Mouse (Mus musculus): ENCODE measurements at regions not wholly inside any gene's neighbourhood (a gene's known extent, or its start where the extent isn't known, plus 50 kb on each side); places are given as distances from the start of the nearest gene placed in this dataset.

- no peak for DNase-seq (ENCODE audit: extremely low read depth)
- Histone ChIP-seq H3K4me1 (ENCODE audit: control insufficient read depth in 1 of 2, insufficient read depth in 2 of 2) (peaks cover 0 to 3% of the 10 kb centered on the region in 2 experiments; a peak in 1 of 4 replicates), H3K4me3 (replicated peaks in 1 of 3; ENCODE audit: low read depth in 2 of 3, low read length in 2 of 3, poor library complexity in 1 of 3) (no peak overlapping the region), H3K36me3 (replicated peaks in 1 of 2; ENCODE audit: control insufficient read depth in 1 of 2, insufficient read depth in 1 of 2, low read length in 1 of 2) (no peaks in the 10 kb centered on the region), H3K4me2 (ENCODE audit: insufficient read depth, low read depth, poor library complexity, severe bottlenecking) (no peak overlapping the region), H3K79me2 (replicated peaks; ENCODE audit: control insufficient read depth, extremely low read depth, insufficient read depth, poor library complexity, severe bottlenecking) (no peaks in the 10 kb centered on the region), H3K9me3 (replicated peaks; ENCODE audit: low read length) (no peaks in the 10 kb centered on the region), H3K9ac (ENCODE audit: insufficient read depth, low read depth) (no peak overlapping the region), H3K27me3 (replicated peaks) (no peaks in the 10 kb centered on the region), H3K27ac (ENCODE audit: insufficient read depth, low read depth) (no peak overlapping the region)
- in situ Hi-C loops (cut with MboI; ENCODE audit: low pct_ligation_motif_present, low pct_unique_long_range_greater_than_20kb, low sequenced_read_pairs) (no loop called here), dilution Hi-C loops (cut with MboI; ENCODE audit: extremely low pct_ligation_motif_present, extremely low pct_unique_long_range_greater_than_20kb, low sequenced_read_pairs) (no loop called here)
- TF ChIP-seq MAFK (IDR thresholded peaks at IDR 0.05; ENCODE audit: insufficient replicate concordance, low read length): no peak
- no peak for TF ChIP-seq USF2 (conservative IDR thresholded peaks at IDR 0.05; ENCODE audit: low read depth, low read length)
- no peak for TF ChIP-seq RAD21 (IDR thresholded peaks at IDR 0.05; ENCODE audit: low read depth, low read length)
- no peak for TF ChIP-seq HCFC1 (IDR thresholded peaks at IDR 0.05; ENCODE audit: low read depth, low read length)
- no peak for TF ChIP-seq POLR2A (IDR thresholded peaks at IDR 0.05; ENCODE audit: low read depth, low read length)
- no peak for TF ChIP-seq CHD1 (IDR thresholded peaks at IDR 0.05; ENCODE audit: low read depth, low read length)
- no peak for TF ChIP-seq ELF1 (IDR thresholded peaks at IDR 0.05; ENCODE audit: low read depth, low read length)
Measured at GRCm38 (mm10) chr10:108048426-108048825, 113.6 kb upstream of the Ppp1r12a start.

- in situ Hi-C loops (cut with MboI; ENCODE audit: low pct_ligation_motif_present, low pct_unique_long_range_greater_than_20kb, low sequenced_read_pairs) (no loop called here), dilution Hi-C loops (cut with MboI; ENCODE audit: extremely low pct_ligation_motif_present, extremely low pct_unique_long_range_greater_than_20kb, low sequenced_read_pairs) (no loop called here)
- Histone ChIP-seq H3K36me3 (replicated peaks in 1 of 2; ENCODE audit: control insufficient read depth in 1 of 2, insufficient read depth in 1 of 2, low read length in 1 of 2) (no peaks in the 10 kb centered on the region), H3K4me2 (ENCODE audit: insufficient read depth, low read depth, poor library complexity, severe bottlenecking) (no peak overlapping the region), H3K27ac (ENCODE audit: insufficient read depth, low read depth) (no peak overlapping the region), H3K4me1 (ENCODE audit: control insufficient read depth in 1 of 2, insufficient read depth in 2 of 2) (no peaks in the 10 kb centered on the region), H3K9me3 (replicated peaks; ENCODE audit: low read length) (no peaks in the 10 kb centered on the region), H3K4me3 (replicated peaks in 1 of 3; ENCODE audit: low read depth in 2 of 3, low read length in 2 of 3, poor library complexity in 1 of 3) (no peak overlapping the region), H3K27me3 (replicated peaks) (no peaks in the 10 kb centered on the region), H3K9ac (ENCODE audit: insufficient read depth, low read depth) (no peak overlapping the region), H3K79me2 (replicated peaks; ENCODE audit: control insufficient read depth, extremely low read depth, insufficient read depth, poor library complexity, severe bottlenecking) (no peaks in the 10 kb centered on the region)
- DNase-seq (ENCODE audit: extremely low read depth): no peak
- TF ChIP-seq KAT2A (IDR thresholded peaks at IDR 0.05; ENCODE audit: insufficient replicate concordance, low read length) (no peak), E2F4 (IDR thresholded peaks at IDR 0.05; ENCODE audit: insufficient replicate concordance, low read depth, low read length) (no peak), TCF12 (IDR thresholded peaks at IDR 0.05; ENCODE audit: low read depth, low read length) (no peak), SIN3A (IDR thresholded peaks at IDR 0.05; ENCODE audit: low read length) (no peak), UBTF (IDR thresholded peaks at IDR 0.05; ENCODE audit: low read depth, low read length) (no peak), ZNF384 (IDR thresholded peaks at IDR 0.05; ENCODE audit: low read depth, low read length) (no peak)
Measured at GRCm38 (mm10) chr10:108043519-108043918, 118.5 kb upstream of the Ppp1r12a start.

DNA sequence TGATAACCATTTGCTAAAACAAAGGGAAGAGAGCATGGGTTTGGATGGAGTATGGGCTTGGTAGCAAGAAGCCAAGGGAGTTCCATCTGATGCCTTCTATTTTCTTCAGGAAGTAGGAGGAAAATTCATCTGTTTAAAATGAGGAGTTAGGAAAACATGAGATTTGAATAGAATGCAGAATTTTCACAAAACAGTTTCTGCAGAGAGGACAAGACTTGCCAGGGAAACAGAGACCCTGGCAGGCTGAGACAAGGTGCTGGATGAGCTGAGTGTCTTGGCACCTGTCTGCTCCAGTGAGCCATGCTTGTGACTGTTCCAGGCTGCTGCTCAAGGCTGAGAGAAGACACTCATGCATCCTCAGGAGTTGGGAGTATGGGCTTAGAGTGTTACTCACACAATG is 122.0 kb upstream of the Ppp1r12a start:
- peaks cover 0 to 11% of the 10 kb centered on the region in 2 experiments; a peak in 2 of 4 replicates for H3K4me1 ChIP-seq (ENCODE audit: control insufficient read depth in 1 of 2, insufficient read depth in 2 of 2)
- H3K79me2 ChIP-seq (replicated peaks; ENCODE audit: control insufficient read depth, extremely low read depth, insufficient read depth, poor library complexity, severe bottlenecking): no peaks in the 10 kb centered on the region
- H3K4me2 ChIP-seq (ENCODE audit: insufficient read depth, low read depth, poor library complexity, severe bottlenecking): no peak overlapping the region
- H3K9ac ChIP-seq (ENCODE audit: insufficient read depth, low read depth): no peak overlapping the region
- dilution Hi-C loops (cut with MboI; ENCODE audit: extremely low pct_ligation_motif_present, extremely low pct_unique_long_range_greater_than_20kb, low sequenced_read_pairs) (no loop called here), in situ Hi-C loops (cut with MboI; ENCODE audit: low pct_ligation_motif_present, low pct_unique_long_range_greater_than_20kb, low sequenced_read_pairs) (no loop called here)
- H3K36me3 ChIP-seq (replicated peaks in 1 of 2; ENCODE audit: control insufficient read depth in 1 of 2, insufficient read depth in 1 of 2, low read length in 1 of 2): no peaks in the 10 kb centered on the region
- no peak for DNase-seq (ENCODE audit: extremely low read depth)
- TF ChIP-seq JUN (IDR thresholded peaks at IDR 0.05; ENCODE audit: insufficient read depth, low read depth, low read length) (no peak), ZKSCAN1 (IDR thresholded peaks at IDR 0.05; ENCODE audit: borderline replicate concordance, low read depth, low read length) (no peak), CHD2 (IDR thresholded peaks at IDR 0.05; ENCODE audit: low read length) (no peak), JUND (conservative IDR thresholded peaks at IDR 0.05; ENCODE audit: low read depth, low read length) (no peak), NELFE (IDR thresholded peaks at IDR 0.05; ENCODE audit: low read depth, low read length) (no peak), MAFK (IDR thresholded peaks at IDR 0.05; ENCODE audit: insufficient replicate concordance, low read length) (no peak), ELF1 (IDR thresholded peaks at IDR 0.05; ENCODE audit: low read depth, low read length) (no peak), UBTF (IDR thresholded peaks at IDR 0.05; ENCODE audit: low read depth, low read length) (no peak), SMC3 (IDR thresholded peaks at IDR 0.05; ENCODE audit: low read depth, low read length) (no peak), MAX (IDR thresholded peaks at IDR 0.05; ENCODE audit: low read length) (no peak), MAZ (IDR thresholded peaks at IDR 0.05; ENCODE audit: low read depth, low read length) (no peak)
- no peaks in the 10 kb centered on the region for H3K9me3 ChIP-seq (replicated peaks; ENCODE audit: low read length)
- no peak overlapping the region for H3K4me3 ChIP-seq (replicated peaks in 1 of 3; ENCODE audit: low read depth in 2 of 3, low read length in 2 of 3, poor library complexity in 1 of 3)
- H3K27me3 ChIP-seq (replicated peaks): no peaks in the 10 kb centered on the region
- no peak overlapping the region for H3K27ac ChIP-seq (ENCODE audit: insufficient read depth, low read depth)
